Mouse (Mus musculus): Measurements from ENCODE around the gene Zzz3. TPM values are rescaled to one million over a fixed set of nuclear protein-coding genes. Genes with fewer than 3 reads are reported as not detected.

The Zzz3 gene
- polyA plus RNA-seq, 2 experiments: 7.8 to 17.0 TPM

DNA sequence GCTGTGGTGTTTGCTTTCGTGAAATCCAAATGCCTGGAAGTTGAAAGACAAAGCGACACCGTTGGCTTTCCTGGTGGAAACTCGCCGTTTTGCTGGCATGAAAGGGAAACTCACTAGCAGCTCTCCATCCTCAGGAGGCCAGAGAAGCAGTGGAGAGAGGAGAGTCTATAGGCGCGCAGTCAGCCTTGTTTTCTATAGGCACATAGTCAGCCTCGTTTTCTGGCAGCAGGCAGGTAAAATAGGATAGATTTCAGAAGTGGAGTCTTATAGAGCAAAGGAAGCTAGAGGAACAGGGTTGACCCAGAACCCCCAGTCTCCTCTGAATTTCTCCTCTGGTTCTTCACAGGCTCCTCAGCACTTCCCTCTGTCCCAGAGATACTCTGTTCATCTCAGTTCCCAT, 72.8 kb downstream of the Zzz3 start:
- 76% methylated on average over 8 of the region's 8 CpGs for WGBS (ENCODE audit: insufficient replicate concordance)
- ATAC-seq (ENCODE audit: insufficient read depth): no peak

GRCm38 (mm10) chr3:152468569-152469041, 73.3 kb downstream of the Zzz3 start:
- Histone ChIP-seq H3K9me3 (ENCODE audit: control insufficient read depth, low read length) (no peaks in the 10 kb centered on the region), H3K27ac (no peak overlapping the region), H3K4me2 (ENCODE audit: low read depth) (no peak overlapping the region), H3K36me3 (replicated peaks; ENCODE audit: control insufficient read depth, insufficient read depth, low read depth) (no peaks in the 10 kb centered on the region), H3K4me3 (ENCODE audit: insufficient read depth in 1 of 2, low read depth in 2 of 2, low read length in 2 of 2) (no peak overlapping the region), H3K9ac (replicated peaks) (no peak overlapping the region), H3K27me3 (ENCODE audit: control insufficient read depth, insufficient read depth, low read length) (no peaks in the 10 kb centered on the region), H3K4me1 (replicated peaks; ENCODE audit: control insufficient read depth in 2 of 2, insufficient read depth in 2 of 2, low read length in 1 of 2) (no peaks in the 10 kb centered on the region)
- ATAC-seq (ENCODE audit: insufficient read depth) (no peak), DNase-seq (ENCODE audit: low read depth in 3 of 3, low spot score in 3 of 3) (no peak)
- TF ChIP-seq EP300 (IDR thresholded peaks at IDR 0.05; ENCODE audit: low read depth) (no peak), CTCF (IDR thresholded peaks at IDR 0.05; ENCODE audit: low read depth) (no peak)
- 74% methylated on average over 12 of the region's 12 CpGs for whole genome bisulfite sequencing (ENCODE audit: insufficient replicate concordance)

More for the DNA sequence above, 72.8 kb downstream of the Zzz3 start:
- H3K4me2 ChIP-seq (ENCODE audit: low read depth): no peak overlapping the region
- H3K27ac ChIP-seq: no peak overlapping the region
- no peaks in the 10 kb centered on the region for H3K4me1 ChIP-seq (replicated peaks; ENCODE audit: control insufficient read depth in 2 of 2, insufficient read depth in 2 of 2, low read length in 1 of 2)
- no peak overlapping the region for H3K4me3 ChIP-seq (ENCODE audit: insufficient read depth in 1 of 2, low read depth in 2 of 2, low read length in 2 of 2)
- DNase-seq (ENCODE audit: low read depth in 3 of 3, low spot score in 3 of 3): no peak
- H3K9ac ChIP-seq (replicated peaks): no peak overlapping the region
- H3K36me3 ChIP-seq (replicated peaks; ENCODE audit: control insufficient read depth, insufficient read depth, low read depth): no peaks in the 10 kb centered on the region
- H3K27me3 ChIP-seq (ENCODE audit: control insufficient read depth, insufficient read depth, low read length): no peaks in the 10 kb centered on the region
- H3K9me3 ChIP-seq (ENCODE audit: control insufficient read depth, low read length): no peaks in the 10 kb centered on the region
- TF ChIP-seq EP300 (IDR thresholded peaks at IDR 0.05; ENCODE audit: low read depth): no peak
- no peak for TF ChIP-seq CTCF (IDR thresholded peaks at IDR 0.05; ENCODE audit: low read depth)

GRCm38 (mm10) chr3:152469423-152470200, 74.3 kb downstream of the Zzz3 start:
- no peaks in the 10 kb centered on the region for H3K9me3 ChIP-seq (ENCODE audit: control insufficient read depth, low read length)
- DNase-seq (ENCODE audit: low read depth in 3 of 3, low spot score in 3 of 3): no peak
- 70% methylated on average over 18 of the region's 18 CpGs for WGBS (ENCODE audit: insufficient replicate concordance)

GRCm38 (mm10) chr3:152470347-152470746, 75.1 kb downstream of the Zzz3 start:
- Histone ChIP-seq H3K9me3 (ENCODE audit: control insufficient read depth, low read length) (no peaks in the 10 kb centered on the region), H3K36me3 (replicated peaks; ENCODE audit: control insufficient read depth, insufficient read depth, low read depth) (no peaks in the 10 kb centered on the region), H3K9ac (replicated peaks) (no peak overlapping the region), H3K4me1 (replicated peaks; ENCODE audit: control insufficient read depth in 2 of 2, insufficient read depth in 2 of 2, low read length in 1 of 2) (no peaks in the 10 kb centered on the region), H3K27me3 (ENCODE audit: control insufficient read depth, insufficient read depth, low read length) (no peaks in the 10 kb centered on the region), H3K4me2 (ENCODE audit: low read depth) (no peak overlapping the region), H3K4me3 (ENCODE audit: insufficient read depth in 1 of 2, low read depth in 2 of 2, low read length in 2 of 2) (no peak overlapping the region), H3K27ac (no peak overlapping the region)
- TF ChIP-seq CTCF (IDR thresholded peaks at IDR 0.05; ENCODE audit: low read depth) (no peak), EP300 (IDR thresholded peaks at IDR 0.05; ENCODE audit: low read depth) (no peak)
- ATAC-seq (ENCODE audit: insufficient read depth) (no peak), DNase-seq (ENCODE audit: low read depth in 3 of 3, low spot score in 3 of 3) (no peak)
- WGBS (ENCODE audit: insufficient replicate concordance): 69% methylated on average over 10 of the region's 10 CpGs

More at GRCm38 (mm10) chr3:152469423-152470200, 74.3 kb downstream of the Zzz3 start:
- no peak overlapping the region for H3K27ac ChIP-seq
- H3K9ac ChIP-seq (replicated peaks): no peak overlapping the region
- no peak overlapping the region for H3K4me2 ChIP-seq (ENCODE audit: low read depth)
- no peak overlapping the region for H3K4me3 ChIP-seq (ENCODE audit: insufficient read depth in 1 of 2, low read depth in 2 of 2, low read length in 2 of 2)
- no peak for ATAC-seq (ENCODE audit: insufficient read depth)
- H3K36me3 ChIP-seq (replicated peaks; ENCODE audit: control insufficient read depth, insufficient read depth, low read depth): no peaks in the 10 kb centered on the region
- H3K4me1 ChIP-seq (replicated peaks; ENCODE audit: control insufficient read depth in 2 of 2, insufficient read depth in 2 of 2, low read length in 1 of 2): no peaks in the 10 kb centered on the region
- no peaks in the 10 kb centered on the region for H3K27me3 ChIP-seq (ENCODE audit: control insufficient read depth, insufficient read depth, low read length)
- TF ChIP-seq CTCF (IDR thresholded peaks at IDR 0.05; ENCODE audit: low read depth) (no peak), EP300 (IDR thresholded peaks at IDR 0.05; ENCODE audit: low read depth) (no peak)

DNA sequence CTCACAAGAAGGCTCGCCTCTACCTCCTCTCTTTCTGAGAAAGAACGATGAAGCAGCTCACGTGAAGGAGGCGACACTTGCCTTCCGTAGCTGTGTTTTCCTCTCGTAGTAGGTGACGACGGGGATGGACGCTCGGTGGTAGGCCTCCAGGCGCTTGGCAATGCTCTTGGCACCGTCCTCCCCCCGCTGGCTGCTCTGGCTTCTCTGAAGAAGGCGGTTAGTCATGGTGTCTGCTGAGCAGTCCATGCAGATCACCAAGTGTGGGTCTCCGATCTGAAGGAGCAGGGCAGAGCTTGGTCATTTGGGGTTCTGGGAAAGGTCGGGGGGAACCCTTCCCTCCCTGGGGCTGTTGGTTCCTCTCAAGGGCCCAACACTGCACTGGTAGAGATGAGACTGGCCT, 77.4 kb downstream of the Zzz3 start:
- no peak overlapping the region for H3K4me3 ChIP-seq (ENCODE audit: insufficient read depth in 1 of 2, low read depth in 2 of 2, low read length in 2 of 2)
- DNase-seq (ENCODE audit: low read depth in 3 of 3, low spot score in 3 of 3): no peak
- H3K36me3 ChIP-seq (replicated peaks; ENCODE audit: control insufficient read depth, insufficient read depth, low read depth): no peaks in the 10 kb centered on the region
- ATAC-seq (ENCODE audit: insufficient read depth): no peak
- H3K9me3 ChIP-seq (ENCODE audit: control insufficient read depth, low read length): no peaks in the 10 kb centered on the region
- TF ChIP-seq CTCF (IDR thresholded peaks at IDR 0.05; ENCODE audit: low read depth): no peak
- TF ChIP-seq EP300 (IDR thresholded peaks at IDR 0.05; ENCODE audit: low read depth): no peak
- no peak overlapping the region for H3K4me2 ChIP-seq (ENCODE audit: low read depth)
- H3K27me3 ChIP-seq (ENCODE audit: control insufficient read depth, insufficient read depth, low read length): no peaks in the 10 kb centered on the region
- H3K27ac ChIP-seq: no peak overlapping the region
- 0 out of 4 replicates have a peak, but pooled peaks cover 0 to 2% of the 10 kb centered on the region in 2 experiments for H3K4me1 ChIP-seq (replicated peaks; ENCODE audit: control insufficient read depth in 2 of 2, insufficient read depth in 2 of 2, low read length in 1 of 2)
- no peak overlapping the region for H3K9ac ChIP-seq (replicated peaks)
- WGBS (ENCODE audit: insufficient replicate concordance): 83% methylated on average over 16 of the region's 16 CpGs
